Mouse (Mus musculus) ovary, adult 18-20 months (tissue): ENCODE data around the gene Unc119b.
"Not testable (repeated sequence)": the region's sequence is repeated elsewhere in the genome, so short reads cannot be mapped to it uniquely, and the experiment has no call there.

Experiments used
- DNase-seq: peaks from one replicate; pipeline ENCODE4 v3.0.0; 2022; ENCODE audit warnings: low spot score, mixed read lengths

The Unc119b gene

GRCm38 (mm10) chr5:115133358-115134066, 1.3 kb downstream of the Unc119b start:
- no peak for DNase-seq

GRCm38 (mm10) chr5:115132465-115132864, 2.3 kb downstream of the Unc119b start:
- no peak for DNase-seq

- no peak for DNase-seq
These were observed 5.4 kb downstream of the Unc119b start for GRCm38 (mm10) chr5:115129328-115129727.

GRCm38 (mm10) chr5:115127421-115128179, 7.2 kb downstream of the Unc119b start:
- DNase-seq = no peak

- DNase-seq = no peak
These were observed 8.0 kb downstream of the Unc119b start for GRCm38 (mm10) chr5:115126578-115127312.

GRCm38 (mm10) chr5:115125211-115125871, 9.4 kb downstream of the Unc119b start:
- peak; percentile 49 for DNase-seq

- no peak for DNase-seq
These were observed 10.1 kb downstream of the Unc119b start for GRCm38 (mm10) chr5:115124690-115125089.

- DNase-seq = no peak
These were observed 13.8 kb downstream of the Unc119b start for GRCm38 (mm10) chr5:115120978-115121377.

- peak; percentile 86 for DNase-seq
These were observed 15.7 kb downstream of the Unc119b start, which contains the start of gene Acads for GRCm38 (mm10) chr5:115118961-115119570. Gene Acads (minus strand): TSS chr5:115119346.

GRCm38 (mm10) chr5:115117467-115117866, 17.3 kb downstream of the Unc119b start:
- no peak for DNase-seq

- DNase-seq = no peak
These were observed 18.3 kb downstream of the Unc119b start for GRCm38 (mm10) chr5:115116426-115116825.

- no peak for DNase-seq
These were observed 20.3 kb downstream of the Unc119b start for GRCm38 (mm10) chr5:115114501-115114900.

- DNase-seq = no peak
These were observed 21.5 kb downstream of the Unc119b start for GRCm38 (mm10) chr5:115113244-115113643.

- no peak for DNase-seq
These were observed 23.6 kb downstream of the Unc119b start for GRCm38 (mm10) chr5:115111156-115111555.

GRCm38 (mm10) chr5:115103253-115103652, 31.5 kb downstream of the Unc119b start:
- not testable (repeated sequence) for DNase-seq

- DNase-seq = no peak
These were observed 32.5 kb downstream of the Unc119b start for GRCm38 (mm10) chr5:115102231-115102630.

GRCm38 (mm10) chr5:115100473-115100872, 34.3 kb downstream of the Unc119b start:
- no peak for DNase-seq

- DNase-seq = no peak
These were observed 34.8 kb downstream of the Unc119b start for GRCm38 (mm10) chr5:115099991-115100390.

- no peak for DNase-seq
These were observed 35.2 kb downstream of the Unc119b start for GRCm38 (mm10) chr5:115099530-115099929.

GRCm38 (mm10) chr5:115098195-115098594, 36.6 kb downstream of the Unc119b start, which contains the start of gene Gm10401:
Gene Gm10401 (minus strand): TSS chr5:115098295.
- DNase-seq = no peak

GRCm38 (mm10) chr5:115091776-115092175, 43.0 kb downstream of the Unc119b start:
- DNase-seq = no peak
